Mouse (Mus musculus) liver, embryonic 14.5 days (tissue): ENCODE results near the gene Adipor1.

Experiments
- CTCF ChIP-seq: IDR thresholded peaks from 2 replicates; pipeline ENCODE4 v1.5.1; 2016; ENCODE audit warnings: antibody characterized with exemption, low read depth, control low read depth
- EP300 ChIP-seq: IDR thresholded peaks from 2 replicates; pipeline ENCODE4 v1.6.1; 2016; ENCODE audit warnings: antibody characterized with exemption, low read depth

DNA sequence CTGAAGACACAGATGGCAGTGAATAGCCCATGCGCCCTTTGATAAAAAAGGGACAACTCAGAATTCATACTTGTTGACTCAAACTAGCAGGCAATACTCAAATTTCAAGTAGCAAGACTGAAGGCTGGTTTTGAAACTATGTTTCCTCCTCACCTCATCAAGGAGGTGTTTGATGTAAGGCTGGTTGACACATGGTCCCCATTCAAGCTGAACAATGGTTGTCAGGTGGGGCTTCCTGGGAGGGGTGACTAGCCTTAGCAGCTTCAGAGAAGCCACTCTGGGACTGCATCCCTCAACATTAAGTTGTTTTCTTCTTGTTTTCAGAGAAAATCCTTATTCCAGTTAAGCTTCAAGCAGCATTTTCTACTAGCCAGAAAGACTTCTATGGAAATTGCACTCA is 29.5 kb upstream of the Adipor1 start, which contains the start of gene 4933406M09Rik:
- TF ChIP-seq CTCF (no peak), EP300 (no peak)
